Mouse (Mus musculus) neural tube, embryonic 14.5 days (tissue): ENCODE results near the gene Klf3. TPM values are rescaled to one million over a fixed set of nuclear protein-coding genes. Genes with fewer than 3 reads are reported as not detected.

Experiments
- ATAC-seq: fragments of 200-750 bp; cut with Nextera tagmentation; 2 replicates; pipeline ENCODE4 v1.8.0; 2017; ENCODE audit warnings: low read depth, mild to moderate bottlenecking, moderate TSS enrichment, moderate library complexity
- H3K27ac ChIP-seq: fragments of 300-500 bp; sonication (generic); 2 replicates; pipeline ENCODE4 v1.5.1; 2014; ENCODE audit warnings: low read depth, mild to moderate bottlenecking, control low read depth, low read length, moderate library complexity, mixed read lengths
- H3K27me3 ChIP-seq: fragments of 300-500 bp; sonication (generic); 2 replicates; pipeline ENCODE4 v1.6.1; 2014; ENCODE audit warnings: low read length; ENCODE audit not compliant: control insufficient read depth, insufficient read depth
- H3K36me3 ChIP-seq: fragments of 300-500 bp; sonication (generic); 2 replicates; pipeline ENCODE4 v1.6.1; 2014; ENCODE audit warnings: low read length, mixed read lengths; ENCODE audit not compliant: control insufficient read depth, insufficient read depth
- H3K4me1 ChIP-seq: fragments of 300-500 bp; sonication (generic); 2 replicates; pipeline ENCODE4 v1.6.1; 2014; ENCODE audit warnings: low read length; ENCODE audit not compliant: control insufficient read depth, insufficient read depth
- H3K4me2 ChIP-seq: fragments of 300-500 bp; sonication (generic); 2 replicates; pipeline ENCODE4 v1.6.1; 2014; ENCODE audit warnings: mild to moderate bottlenecking, low read depth, low read length, control low read depth
- H3K4me3 ChIP-seq: fragments of 300-500 bp; sonication (generic); 2 replicates; pipeline ENCODE4 v1.5.1; 2014; ENCODE audit warnings: low read depth, low read length, control low read depth, mixed read lengths
- H3K9ac ChIP-seq: fragments of 300-500 bp; sonication (generic); replicated peaks from 2 replicates; pipeline ENCODE4 v1.6.1; 2014; ENCODE audit warnings: low read depth, mild to moderate bottlenecking, control low read depth, low read length, mixed read lengths
- H3K9me3 ChIP-seq: fragments of 300-500 bp; sonication (generic); 2 replicates; pipeline ENCODE4 v1.6.1; 2016; ENCODE audit warnings: low read length; ENCODE audit not compliant: control insufficient read depth
- WGBS: fragments of 180-500 bp; shearing (Covaris S2); extraction: QIAGEN DNeasy Blood & Tissue Kit; methylation state at CpG from one replicate; pipeline ENCODE4 v1.1.7; 2014; 5-methylcytosine and 5-hydroxymethylcytosine counted together
- polyA plus RNA-seq: library from polyadenylated mRNA; unstranded; fragments of >200 nt; fragmentation: Nextera tagmentation; extraction: Ambion mirVana; gene quantifications from 2 replicates; pipeline ENCODE4 v1.2.1, GENCODE M21; 2014

The Klf3 gene
- polyA plus RNA-seq, 1 experiment from 2014 or later: 20.1 TPM

- Histone ChIP-seq H3K4me2 (no peak overlapping the region), H3K27me3 (no peaks in the 10 kb centered on the region), H3K36me3 (no peaks in the 10 kb centered on the region), H3K4me3 (no peak overlapping the region), H3K9me3 (0 out of 2 replicates have a peak, but pooled peaks cover 3% of the 10 kb centered on the region), H3K9ac (no peak overlapping the region), H3K4me1 (no peaks in the 10 kb centered on the region), H3K27ac (no peak overlapping the region)
- ATAC-seq: no peak
- 82% methylated on average over 6 of the region's 6 CpGs for WGBS
Observed at GRCm38 (mm10) chr5:64839016-64839599, 35.9 kb downstream of the Klf3 start.

DNA sequence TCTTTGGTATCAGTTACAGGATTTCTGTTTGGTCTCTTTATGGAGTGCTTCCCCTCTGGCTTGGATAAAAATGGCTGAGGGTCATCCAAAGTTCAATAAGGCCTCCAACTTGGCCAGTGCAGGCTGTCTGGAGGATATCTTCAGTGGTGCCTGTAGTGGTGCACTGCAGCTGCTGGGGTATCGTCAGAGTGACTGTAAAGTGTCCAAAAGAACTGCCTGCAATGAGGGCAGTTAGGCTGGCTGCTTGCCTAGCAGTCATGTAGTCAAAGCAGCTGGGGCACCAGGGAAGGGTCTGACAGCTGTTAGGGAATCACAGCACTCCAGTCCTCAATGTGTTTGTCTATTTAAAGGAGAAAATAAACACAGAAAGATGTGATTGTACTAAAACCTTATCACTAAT, 36.9 kb downstream of the Klf3 start:
- Histone ChIP-seq H3K27me3 (no peaks in the 10 kb centered on the region), H3K4me2 (no peak overlapping the region), H3K4me3 (no peak overlapping the region), H3K9me3 (0 out of 2 replicates have a peak, but pooled peaks cover 3% of the 10 kb centered on the region), H3K4me1 (no peaks in the 10 kb centered on the region), H3K27ac (no peak overlapping the region), H3K9ac (no peak overlapping the region), H3K36me3 (no peaks in the 10 kb centered on the region)
- 19% methylated on average over 1 of the region's 1 CpGs for WGBS
- no peak for ATAC-seq

- ATAC-seq: no peak
- H3K4me2 ChIP-seq: no peak overlapping the region
- no peak overlapping the region for H3K4me3 ChIP-seq
- H3K9ac ChIP-seq: no peak overlapping the region
- 94% methylated on average over 3 of the region's 3 CpGs for WGBS
- no peaks in the 10 kb centered on the region for H3K4me1 ChIP-seq
- H3K27ac ChIP-seq: no peak overlapping the region
- H3K36me3 ChIP-seq: no peaks in the 10 kb centered on the region
- H3K27me3 ChIP-seq: no peaks in the 10 kb centered on the region
- 0 out of 2 replicates have a peak, but pooled peaks cover 3% of the 10 kb centered on the region for H3K9me3 ChIP-seq
Observed at GRCm38 (mm10) chr5:64844622-64845021, 41.4 kb downstream of the Klf3 start.

GRCm38 (mm10) chr5:64847305-64847704, 44.1 kb downstream of the Klf3 start:
- Histone ChIP-seq H3K27me3 (no peaks in the 10 kb centered on the region), H3K9ac (no peak overlapping the region), H3K36me3 (no peaks in the 10 kb centered on the region), H3K4me3 (no peak overlapping the region), H3K27ac (no peak overlapping the region), H3K4me2 (no peak overlapping the region), H3K4me1 (no peaks in the 10 kb centered on the region), H3K9me3 (0 out of 2 replicates have a peak, but pooled peaks cover 3% of the 10 kb centered on the region)
- no peak for ATAC-seq
- WGBS: 89% methylated on average over 2 of the region's 2 CpGs

DNA sequence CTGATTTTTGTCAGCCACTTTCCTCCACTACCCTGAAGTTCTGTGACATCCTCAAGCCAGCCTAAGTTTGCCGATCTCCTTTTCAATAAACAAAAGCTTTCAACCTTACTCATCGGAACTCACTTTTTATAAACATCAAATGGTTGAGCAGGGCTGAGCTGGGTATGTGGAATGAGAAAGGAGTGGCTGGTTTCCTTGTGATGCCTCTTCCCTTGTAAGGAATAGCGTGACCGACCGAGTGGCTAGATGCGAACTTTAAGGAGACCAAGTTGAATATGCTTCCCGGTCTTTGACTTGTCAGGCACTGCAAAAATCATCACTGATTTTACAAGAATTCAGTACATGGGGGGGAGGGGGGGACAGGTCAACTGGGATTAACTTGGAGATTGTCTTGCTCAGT, 46.7 kb downstream of the Klf3 start:
- H3K27ac ChIP-seq: no peak overlapping the region
- H3K36me3 ChIP-seq: no peaks in the 10 kb centered on the region
- H3K27me3 ChIP-seq: no peaks in the 10 kb centered on the region
- WGBS: 85% methylated on average over 7 of the region's 7 CpGs
- no peaks in the 10 kb centered on the region for H3K9me3 ChIP-seq
- H3K4me2 ChIP-seq: no peak overlapping the region
- no peak overlapping the region for H3K4me3 ChIP-seq
- H3K9ac ChIP-seq: no peak overlapping the region
- no peaks in the 10 kb centered on the region for H3K4me1 ChIP-seq
- no peak for ATAC-seq

GRCm38 (mm10) chr5:64852656-64853398, 49.6 kb downstream of the Klf3 start:
- 52% methylated on average over 5 of the region's 5 CpGs for WGBS
- no peak overlapping the region for H3K27ac ChIP-seq

DNA sequence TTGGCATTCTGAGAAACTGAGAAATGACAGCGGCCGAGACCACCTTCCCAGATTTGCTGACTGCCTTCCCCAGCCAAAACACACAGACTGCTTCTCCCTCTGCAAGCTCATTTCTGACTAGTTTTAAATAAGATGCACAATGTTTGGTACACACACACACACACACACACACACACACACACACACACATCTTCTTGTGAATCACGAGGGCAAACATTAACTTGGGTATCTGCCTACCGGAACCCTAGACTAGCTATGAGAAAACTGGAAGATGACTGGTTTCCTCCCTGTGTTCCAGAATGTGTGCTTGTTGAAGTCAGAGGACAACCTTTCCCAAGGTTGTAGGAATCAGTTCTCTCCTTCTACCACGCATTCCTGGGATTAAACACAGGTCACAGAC, 50.2 kb downstream of the Klf3 start:
- WGBS: 93% methylated on average over 5 of the region's 5 CpGs
- H3K27ac ChIP-seq: no peak overlapping the region
- ATAC-seq: no peak
- no peaks in the 10 kb centered on the region for H3K27me3 ChIP-seq
- H3K4me1 ChIP-seq: no peaks in the 10 kb centered on the region
- H3K9ac ChIP-seq: no peak overlapping the region
- no peaks in the 10 kb centered on the region for H3K9me3 ChIP-seq
- H3K4me2 ChIP-seq: no peak overlapping the region
- no peak overlapping the region for H3K4me3 ChIP-seq
- H3K36me3 ChIP-seq: no peaks in the 10 kb centered on the region

More at GRCm38 (mm10) chr5:64852656-64853398, 49.6 kb downstream of the Klf3 start:
- H3K27me3 ChIP-seq: no peaks in the 10 kb centered on the region
- H3K9ac ChIP-seq: no peak overlapping the region
- no peak overlapping the region for H3K4me2 ChIP-seq
- H3K36me3 ChIP-seq: no peaks in the 10 kb centered on the region
- no peak overlapping the region for H3K4me3 ChIP-seq
- H3K9me3 ChIP-seq: no peaks in the 10 kb centered on the region
- ATAC-seq: no peak
- no peaks in the 10 kb centered on the region for H3K4me1 ChIP-seq

DNA sequence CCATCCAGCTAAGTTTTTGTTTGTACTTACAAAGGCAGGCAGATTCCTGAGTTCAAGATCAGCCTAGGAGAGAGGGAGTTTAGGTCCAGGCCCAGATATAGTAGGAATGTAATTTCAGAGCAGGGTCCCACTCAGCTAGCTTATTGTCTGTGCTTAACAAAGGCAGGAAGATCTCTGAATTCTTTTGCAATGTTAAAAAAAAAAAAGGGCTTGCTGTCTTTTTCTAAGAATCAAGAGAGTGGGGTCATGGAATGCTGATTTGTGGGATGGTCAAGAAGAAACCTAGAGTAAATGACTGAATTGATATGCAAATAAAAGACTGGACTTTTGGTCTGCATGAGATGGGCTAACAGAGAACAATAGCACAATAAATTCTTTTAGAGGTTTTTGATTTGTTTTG, 52.0 kb downstream of the Klf3 start:
- no peak overlapping the region for H3K9ac ChIP-seq
- no peak for ATAC-seq
- no peaks in the 10 kb centered on the region for H3K27me3 ChIP-seq
- H3K9me3 ChIP-seq: no peaks in the 10 kb centered on the region
- no peaks in the 10 kb centered on the region for H3K4me1 ChIP-seq
- H3K27ac ChIP-seq: no peak overlapping the region
- no peak overlapping the region for H3K4me2 ChIP-seq
- no peaks in the 10 kb centered on the region for H3K36me3 ChIP-seq
- H3K4me3 ChIP-seq: no peak overlapping the region

DNA sequence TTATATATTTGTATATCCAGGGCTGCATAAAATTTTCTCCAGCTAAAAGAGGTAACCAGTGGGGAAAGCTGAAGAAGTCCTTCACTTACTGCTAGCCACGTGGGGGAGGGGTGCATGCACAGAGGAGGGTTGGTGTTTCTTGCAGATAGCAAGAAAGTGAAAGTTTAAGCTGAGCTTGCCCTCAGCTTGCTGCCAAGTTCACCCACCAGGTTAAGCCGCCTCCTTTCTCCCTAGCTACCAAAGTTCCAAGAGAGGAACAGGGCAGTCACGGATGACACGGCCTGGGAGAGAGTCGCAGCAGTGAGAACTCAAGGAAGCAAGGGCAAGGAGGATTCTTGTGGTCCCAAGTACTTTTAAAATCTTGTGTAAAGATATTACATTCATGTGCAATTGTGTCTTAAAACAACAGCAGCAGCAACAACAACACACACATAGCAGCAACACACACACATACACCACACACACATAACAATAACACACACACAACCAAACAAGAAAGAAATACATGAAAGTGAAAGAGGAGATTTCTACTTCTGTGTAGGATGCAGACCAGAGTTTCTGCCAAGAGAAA, 57.8 kb downstream of the Klf3 start:
- Histone ChIP-seq H3K36me3 (no peaks in the 10 kb centered on the region), H3K4me2 (no peak overlapping the region), H3K9me3 (no peaks in the 10 kb centered on the region), H3K4me3 (no peak overlapping the region), H3K9ac (no peak overlapping the region), H3K27ac (no peak overlapping the region), H3K27me3 (no peaks in the 10 kb centered on the region), H3K4me1 (no peaks in the 10 kb centered on the region)
- ATAC-seq: no peak
- 68% methylated on average over 5 of the region's 5 CpGs for WGBS
